Mouse (Mus musculus): ENCODE data around the gene Cfdp1. TPM values are rescaled to one million over a fixed set of nuclear protein-coding genes. Genes with fewer than 3 reads are reported as not detected.
"Not testable (repeated sequence)": the region's sequence is repeated elsewhere in the genome, so short reads cannot be mapped to it uniquely, and the experiment has no call there.

Cfdp1 gene
- polyA plus RNA-seq, 1 experiment from 2014 or later: 194 TPM

DNA sequence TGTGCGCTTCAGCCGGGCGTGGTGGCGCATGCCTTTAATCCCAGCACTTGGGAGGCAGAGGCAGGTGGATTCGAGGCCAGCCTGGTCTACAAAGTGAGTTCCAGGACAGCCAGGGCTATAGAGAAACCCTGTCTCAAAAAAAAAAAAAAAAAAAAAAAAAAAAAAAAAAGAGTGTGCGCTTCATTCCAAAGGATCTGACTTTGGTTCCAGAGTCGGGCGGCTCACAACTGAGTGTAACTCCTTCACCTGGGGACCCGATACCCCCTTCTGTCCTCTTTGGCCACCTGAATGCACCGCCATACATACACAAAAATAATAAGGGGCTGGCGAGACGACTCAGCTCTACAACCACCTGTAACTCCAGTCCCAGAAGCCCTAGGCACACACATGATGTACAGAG lies 872 bp downstream of the Cfdp1 start:
- H3K36me3 ChIP-seq; H3K9me3 ChIP-seq (replicated peaks); ATAC-seq (ENCODE audit: low FRiP score); H3K27ac ChIP-seq (replicated peaks); H3K27me3 ChIP-seq (replicated peaks): not testable (repeated sequence)
- WGBS: 63% methylated on average over 12 of the region's 12 CpGs
- H3K4me1 ChIP-seq: peaks cover 35% of the 10 kb centered on the region
- H3K9ac ChIP-seq (replicated peaks): peak overlapping the region; percentile 59
- H3K4me2 ChIP-seq: peak overlapping the region; percentile 72
- H3K4me3 ChIP-seq (replicated peaks): peak overlapping the region; percentile 60

DNA sequence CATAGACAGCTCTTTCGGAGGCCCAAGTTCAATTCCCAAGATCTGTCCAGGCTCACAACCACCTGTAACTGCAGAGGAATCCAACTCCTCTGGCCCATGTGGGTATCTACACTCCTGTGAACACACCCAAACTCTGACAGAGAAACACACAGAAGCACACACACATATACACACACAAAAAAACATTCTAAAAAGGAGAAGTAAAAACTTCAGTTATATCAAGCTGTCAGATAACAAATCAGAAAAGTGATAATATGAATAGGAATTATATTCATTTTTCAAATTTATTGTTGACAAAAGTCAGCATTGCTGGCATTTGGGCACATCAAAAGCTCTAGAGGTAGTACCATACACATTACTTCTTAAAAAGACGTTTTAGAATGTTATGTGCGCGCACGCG lies 7.3 kb downstream of the Cfdp1 start:
- WGBS: 95% methylated on average over 6 of the region's 6 CpGs
- no peak overlapping the region for H3K27ac ChIP-seq (replicated peaks)
- ATAC-seq (ENCODE audit: low FRiP score): no peak
- H3K27me3 ChIP-seq (replicated peaks): no peaks in the 10 kb centered on the region
- H3K4me3 ChIP-seq (replicated peaks): no peak overlapping the region
- H3K9ac ChIP-seq (replicated peaks): no peak overlapping the region
- peaks cover 16% of the 10 kb centered on the region for H3K4me1 ChIP-seq
- no peak overlapping the region for H3K4me2 ChIP-seq
- no peaks in the 10 kb centered on the region for H3K9me3 ChIP-seq (replicated peaks)
- peaks cover 25% of the 10 kb centered on the region for H3K36me3 ChIP-seq

DNA sequence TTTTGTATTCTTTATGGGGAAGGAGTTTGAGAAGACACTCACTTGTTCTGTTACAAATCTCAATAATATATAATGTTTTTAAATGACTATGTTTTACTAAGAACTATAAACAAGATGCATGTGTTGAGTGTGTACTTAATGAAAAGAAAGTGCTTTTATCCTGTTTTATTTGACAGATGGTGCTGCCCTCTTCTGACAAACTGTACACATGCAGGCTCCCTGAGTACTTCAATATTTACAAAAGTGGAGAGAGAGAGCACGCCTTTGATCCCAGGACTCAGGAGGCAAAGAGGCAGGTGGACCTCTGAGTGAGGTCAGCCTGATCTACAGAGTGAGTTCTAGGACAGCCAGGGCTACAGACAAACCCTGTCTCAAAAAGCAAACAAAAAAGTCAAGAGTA lies 18.6 kb downstream of the Cfdp1 start:
- 54% methylated on average over 1 of the region's 1 CpGs for WGBS
- no peak overlapping the region for H3K9ac ChIP-seq (replicated peaks)
- no peak overlapping the region for H3K4me3 ChIP-seq (replicated peaks)
- ATAC-seq (ENCODE audit: low FRiP score): no peak
- H3K27me3 ChIP-seq (replicated peaks): no peaks in the 10 kb centered on the region
- no peak overlapping the region for H3K27ac ChIP-seq (replicated peaks)
- no peaks in the 10 kb centered on the region for H3K9me3 ChIP-seq (replicated peaks)
- H3K4me1 ChIP-seq: no peaks in the 10 kb centered on the region
- H3K4me2 ChIP-seq: no peak overlapping the region
- peaks cover 40% of the 10 kb centered on the region for H3K36me3 ChIP-seq

DNA sequence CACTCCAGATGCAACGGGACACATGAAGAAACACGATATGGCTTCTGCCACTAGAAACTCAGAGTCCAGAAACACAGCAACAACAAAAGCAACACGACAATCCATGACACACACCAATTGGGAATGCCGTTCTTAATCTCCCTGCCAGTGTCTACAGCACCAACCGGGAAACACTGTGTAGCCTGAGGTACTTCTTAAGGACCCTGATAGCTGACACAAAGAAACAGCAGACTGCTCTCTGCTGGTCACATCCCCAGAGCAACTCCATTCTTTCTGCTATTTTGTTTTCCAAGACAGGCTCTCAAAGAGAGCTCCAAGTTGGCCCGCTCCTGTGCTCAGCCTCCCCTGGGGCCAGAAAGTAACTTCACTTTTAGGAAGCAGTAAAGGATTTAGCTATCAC lies 20.1 kb downstream of the Cfdp1 start:
- Histone ChIP-seq H3K9me3 (replicated peaks) (no peaks in the 10 kb centered on the region), H3K9ac (replicated peaks) (no peak overlapping the region), H3K4me1 (no peaks in the 10 kb centered on the region), H3K36me3 (peaks cover 41% of the 10 kb centered on the region), H3K4me3 (replicated peaks) (no peak overlapping the region), H3K27ac (replicated peaks) (no peak overlapping the region), H3K27me3 (replicated peaks) (no peaks in the 10 kb centered on the region), H3K4me2 (no peak overlapping the region)
- no peak for ATAC-seq (ENCODE audit: low FRiP score)
- WGBS: 85% methylated on average over 6 of the region's 6 CpGs

DNA sequence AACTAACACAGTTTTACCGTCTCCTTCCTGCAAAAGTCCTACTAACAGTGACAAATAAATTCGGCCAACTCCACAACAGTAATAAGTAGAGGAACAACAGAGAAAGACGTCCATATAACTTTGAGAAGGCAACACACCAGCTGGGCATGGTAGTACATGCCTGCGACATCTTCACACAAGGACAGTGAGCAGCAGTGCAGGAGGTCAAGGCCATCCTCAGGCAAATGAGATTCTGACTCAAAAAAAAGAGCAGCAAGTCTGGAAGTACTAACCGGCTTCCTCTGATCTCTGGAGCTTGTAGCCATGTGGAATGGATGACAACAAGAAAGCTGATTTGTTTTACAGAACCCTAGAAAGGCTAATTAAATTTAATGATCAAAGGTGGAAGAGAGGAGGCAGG lies 21.1 kb downstream of the Cfdp1 start:
- Histone ChIP-seq H3K27me3 (replicated peaks) (no peaks in the 10 kb centered on the region), H3K4me2 (no peak overlapping the region), H3K4me1 (no peaks in the 10 kb centered on the region), H3K9ac (replicated peaks) (no peak overlapping the region), H3K27ac (replicated peaks) (no peak overlapping the region), H3K4me3 (replicated peaks) (no peak overlapping the region), H3K36me3 (peaks cover 43% of the 10 kb centered on the region), H3K9me3 (replicated peaks) (no peaks in the 10 kb centered on the region)
- WGBS: 87% methylated on average over 5 of the region's 5 CpGs
- no peak for ATAC-seq (ENCODE audit: low FRiP score)

DNA sequence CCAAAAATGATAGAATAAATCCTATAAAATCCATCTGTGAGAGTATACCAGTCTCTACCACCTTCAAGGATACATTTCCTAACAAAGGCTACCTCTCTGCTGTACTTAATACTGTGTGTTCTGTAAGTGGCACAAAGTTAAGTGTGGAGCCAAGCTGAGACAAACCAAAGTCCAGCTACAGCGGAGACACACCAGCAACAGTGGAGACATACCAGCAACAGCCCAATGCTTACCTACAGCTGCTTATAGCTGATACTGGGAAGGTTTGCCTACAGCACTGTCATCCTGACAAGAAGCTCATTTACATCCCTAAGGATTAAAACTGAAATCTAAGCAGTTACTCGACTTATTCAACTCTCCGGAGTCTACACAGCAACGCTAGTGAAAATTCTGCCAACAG lies 22.1 kb downstream of the Cfdp1 start:
- no peak overlapping the region for H3K4me3 ChIP-seq (replicated peaks)
- 83% methylated on average over 4 of the region's 4 CpGs for WGBS
- H3K4me2 ChIP-seq: no peak overlapping the region
- no peak overlapping the region for H3K9ac ChIP-seq (replicated peaks)
- H3K4me1 ChIP-seq: no peaks in the 10 kb centered on the region
- no peak for ATAC-seq (ENCODE audit: low FRiP score)
- H3K36me3 ChIP-seq: peaks cover 42% of the 10 kb centered on the region
- no peaks in the 10 kb centered on the region for H3K9me3 ChIP-seq (replicated peaks)
- H3K27me3 ChIP-seq (replicated peaks): no peaks in the 10 kb centered on the region
- H3K27ac ChIP-seq (replicated peaks): no peak overlapping the region

DNA sequence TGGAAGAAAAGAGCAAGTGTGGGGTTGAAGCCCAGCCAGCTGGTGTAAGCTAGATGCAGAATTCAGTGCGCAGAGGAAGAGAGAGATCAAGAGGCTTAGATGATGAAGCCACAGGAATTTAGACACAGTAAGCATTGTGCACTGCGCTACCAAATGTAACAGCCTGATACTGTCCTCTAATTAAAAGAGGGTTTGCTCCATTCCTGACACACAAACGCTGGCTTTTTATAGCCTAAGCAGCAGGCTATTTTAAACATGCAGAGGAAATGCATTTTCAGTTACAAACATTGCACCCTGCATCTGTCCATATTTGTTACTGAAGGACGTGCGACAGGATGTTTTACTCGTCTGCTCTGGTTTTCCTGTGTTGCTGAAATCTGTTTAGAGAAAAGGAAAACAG lies 25.5 kb downstream of the Cfdp1 start:
- Histone ChIP-seq H3K36me3 (peaks cover 46% of the 10 kb centered on the region), H3K4me3 (replicated peaks) (no peak overlapping the region)

DNA sequence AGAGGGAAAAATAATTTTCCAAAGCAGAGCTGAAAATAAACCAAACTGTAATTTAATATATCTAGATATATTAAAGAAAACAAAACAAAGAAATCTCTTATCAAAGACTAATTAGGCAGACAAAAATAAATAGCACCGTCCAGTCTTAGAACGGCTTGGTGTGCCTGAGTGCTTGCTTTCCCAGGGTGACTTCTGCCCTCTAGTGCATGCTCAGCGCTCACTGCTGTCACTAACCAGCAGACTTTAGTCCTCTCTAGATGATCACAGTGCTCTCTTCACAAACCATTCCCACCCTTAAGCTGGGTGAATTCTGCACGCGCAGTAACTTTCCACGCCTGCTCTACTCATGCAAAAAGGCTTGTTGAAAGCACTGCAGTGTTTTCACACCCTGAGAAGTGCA lies 28.9 kb downstream of the Cfdp1 start:
- no peak overlapping the region for H3K4me3 ChIP-seq (replicated peaks)
- 61% methylated on average over 6 of the region's 6 CpGs for whole genome bisulfite sequencing
- H3K4me2 ChIP-seq: no peak overlapping the region
- no peaks in the 10 kb centered on the region for H3K27me3 ChIP-seq (replicated peaks)
- H3K9ac ChIP-seq (replicated peaks): no peak overlapping the region
- no peaks in the 10 kb centered on the region for H3K9me3 ChIP-seq (replicated peaks)
- H3K36me3 ChIP-seq: peaks cover 43% of the 10 kb centered on the region
- no peaks in the 10 kb centered on the region for H3K4me1 ChIP-seq
- no peak for ATAC-seq (ENCODE audit: low FRiP score)
- H3K27ac ChIP-seq (replicated peaks): no peak overlapping the region

More for the DNA sequence above, 25.5 kb downstream of the Cfdp1 start:
- Histone ChIP-seq H3K4me1 (no peaks in the 10 kb centered on the region), H3K9ac (replicated peaks) (no peak overlapping the region), H3K27me3 (replicated peaks) (no peaks in the 10 kb centered on the region), H3K4me2 (no peak overlapping the region), H3K9me3 (replicated peaks) (no peaks in the 10 kb centered on the region), H3K27ac (replicated peaks) (0 out of 2 replicates have a peak overlapping the region, but pooled peaks have one; percentile 7)
- no peak for ATAC-seq (ENCODE audit: low FRiP score)
- 80% methylated on average over 6 of the region's 6 CpGs for WGBS

DNA sequence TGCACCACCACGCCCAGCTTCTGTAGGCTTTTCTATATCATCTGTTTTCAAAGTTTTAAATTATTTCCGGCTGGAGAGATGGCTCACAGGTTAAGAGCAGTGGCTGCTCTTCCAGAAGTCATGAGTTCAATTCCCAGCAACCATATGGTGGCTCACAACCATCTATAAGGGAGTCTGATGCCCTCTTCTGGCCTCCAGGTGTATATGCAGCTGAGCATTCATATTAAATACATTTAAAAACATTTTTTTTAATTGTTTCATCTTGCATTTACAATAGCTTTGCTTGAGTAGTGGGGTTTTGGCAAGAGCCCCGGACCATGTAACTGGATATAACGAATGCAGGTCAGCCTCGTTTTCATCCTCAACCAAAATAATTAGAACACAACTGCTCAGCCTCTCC lies 29.8 kb downstream of the Cfdp1 start:
- no peak overlapping the region for H3K4me3 ChIP-seq (replicated peaks)
- H3K4me1 ChIP-seq: no peaks in the 10 kb centered on the region
- H3K4me2 ChIP-seq: no peak overlapping the region
- H3K9me3 ChIP-seq (replicated peaks): no peaks in the 10 kb centered on the region
- ATAC-seq (ENCODE audit: low FRiP score): no peak
- 97% methylated on average over 5 of the region's 5 CpGs for WGBS
- H3K36me3 ChIP-seq: peaks cover 37% of the 10 kb centered on the region
- no peaks in the 10 kb centered on the region for H3K27me3 ChIP-seq (replicated peaks)
- H3K9ac ChIP-seq (replicated peaks): no peak overlapping the region
- no peak overlapping the region for H3K27ac ChIP-seq (replicated peaks)

DNA sequence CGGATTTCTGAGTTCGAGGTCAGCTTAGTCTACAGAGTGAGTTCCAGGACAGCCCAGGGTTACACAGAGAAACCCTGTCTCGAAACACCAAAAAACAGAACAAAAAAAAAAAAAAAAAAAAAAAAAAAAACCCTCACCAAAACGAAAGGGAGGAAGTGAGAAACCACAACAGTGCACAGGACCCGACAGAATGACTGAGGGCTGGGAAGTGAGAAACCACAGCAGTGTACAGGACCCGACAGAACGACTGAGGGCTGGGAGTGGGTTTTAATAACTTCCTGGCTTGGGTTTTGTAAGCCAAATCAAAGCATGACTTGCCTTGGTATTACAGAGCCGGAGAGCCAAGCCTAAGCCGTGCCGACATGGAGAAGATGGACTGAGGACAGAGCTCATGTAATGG lies 32.9 kb downstream of the Cfdp1 start:
- H3K4me2 ChIP-seq: no peak overlapping the region
- no peaks in the 10 kb centered on the region for H3K9me3 ChIP-seq (replicated peaks)
- peaks cover 22% of the 10 kb centered on the region for H3K36me3 ChIP-seq
- WGBS: 86% methylated on average over 10 of the region's 10 CpGs
- H3K27ac ChIP-seq (replicated peaks): no peak overlapping the region
- no peaks in the 10 kb centered on the region for H3K27me3 ChIP-seq (replicated peaks)
- H3K4me1 ChIP-seq: no peaks in the 10 kb centered on the region
- H3K9ac ChIP-seq (replicated peaks): no peak overlapping the region
- no peak for ATAC-seq (ENCODE audit: low FRiP score)
- H3K4me3 ChIP-seq (replicated peaks): no peak overlapping the region

DNA sequence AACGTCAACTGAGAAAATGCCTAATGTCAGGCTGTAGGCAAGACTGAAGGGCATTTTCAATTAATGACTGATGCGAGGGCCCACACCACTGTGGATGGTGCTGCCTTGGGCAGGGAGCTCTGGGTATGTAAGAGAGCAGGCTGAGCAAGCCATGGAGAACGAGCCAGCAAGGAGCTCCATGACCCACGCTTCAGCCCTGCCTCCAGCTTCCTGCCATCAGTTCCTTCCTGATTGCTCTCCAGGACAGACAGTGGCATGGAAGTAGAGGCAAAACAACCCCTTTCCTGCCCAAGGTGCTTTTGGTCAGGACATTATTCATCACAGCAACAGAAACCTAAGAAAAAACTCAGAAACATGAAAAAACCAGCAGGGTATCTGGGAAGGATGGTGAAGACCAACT lies 33.4 kb downstream of the Cfdp1 start:
- no peak overlapping the region for H3K4me3 ChIP-seq (replicated peaks)
- no peak overlapping the region for H3K27ac ChIP-seq (replicated peaks)
- no peaks in the 10 kb centered on the region for H3K9me3 ChIP-seq (replicated peaks)
- H3K4me2 ChIP-seq: no peak overlapping the region
- H3K9ac ChIP-seq (replicated peaks): no peak overlapping the region
- no peaks in the 10 kb centered on the region for H3K27me3 ChIP-seq (replicated peaks)
- no peaks in the 10 kb centered on the region for H3K4me1 ChIP-seq
- ATAC-seq (ENCODE audit: low FRiP score): no peak
- H3K36me3 ChIP-seq: peaks cover 24% of the 10 kb centered on the region
- WGBS: 90% methylated on average over 4 of the region's 4 CpGs

DNA sequence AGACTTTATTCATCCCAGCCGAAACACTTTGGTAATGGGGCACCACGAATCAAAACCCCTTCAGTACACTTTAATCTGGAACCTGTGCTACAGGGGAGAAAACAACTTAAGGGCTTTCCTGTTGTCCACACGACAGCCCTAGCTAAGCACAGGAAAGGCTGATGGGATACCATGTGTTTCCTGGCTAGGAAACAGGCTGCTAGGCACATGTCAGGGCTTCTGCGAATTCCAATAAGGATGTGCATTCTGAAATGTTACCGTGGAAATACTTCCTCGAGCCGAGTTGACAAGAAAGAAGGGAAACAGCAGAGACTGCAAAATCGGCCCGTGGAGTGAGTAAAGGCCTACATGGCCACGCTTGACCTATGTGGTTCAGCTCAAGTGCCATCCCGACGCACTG lies 34.1 kb downstream of the Cfdp1 start:
- H3K4me2 ChIP-seq: no peak overlapping the region
- ATAC-seq (ENCODE audit: low FRiP score): no peak
- no peak overlapping the region for H3K27ac ChIP-seq (replicated peaks)
- H3K4me1 ChIP-seq: no peaks in the 10 kb centered on the region
- H3K36me3 ChIP-seq: peaks cover 26% of the 10 kb centered on the region
- WGBS: 85% methylated on average over 12 of the region's 12 CpGs
- no peaks in the 10 kb centered on the region for H3K27me3 ChIP-seq (replicated peaks)
- no peaks in the 10 kb centered on the region for H3K9me3 ChIP-seq (replicated peaks)
- H3K9ac ChIP-seq (replicated peaks): no peak overlapping the region
- no peak overlapping the region for H3K4me3 ChIP-seq (replicated peaks)

DNA sequence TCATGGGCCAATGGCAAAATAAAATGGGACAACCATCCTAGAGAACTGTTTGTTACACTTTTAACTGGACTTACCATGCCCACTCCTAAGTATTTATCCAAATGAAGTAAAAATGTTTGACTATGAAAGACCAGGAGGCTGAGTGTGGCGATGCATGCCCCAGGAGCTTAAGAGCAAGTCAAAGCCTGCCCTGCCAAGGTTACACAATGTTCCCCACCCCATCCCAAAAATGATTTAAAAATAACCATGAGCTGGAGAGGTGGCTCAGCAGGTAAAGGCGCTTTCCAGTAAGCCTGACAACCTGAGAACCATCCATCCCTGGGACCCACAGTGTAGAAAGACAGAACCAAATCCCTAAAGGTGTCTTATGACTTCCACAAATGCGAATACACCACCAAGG lies 35.5 kb downstream of the Cfdp1 start:
- Histone ChIP-seq H3K4me2 (no peak overlapping the region), H3K9ac (replicated peaks) (no peak overlapping the region), H3K4me3 (replicated peaks) (no peak overlapping the region), H3K9me3 (replicated peaks) (no peaks in the 10 kb centered on the region), H3K27ac (replicated peaks) (no peak overlapping the region), H3K4me1 (no peaks in the 10 kb centered on the region), H3K27me3 (replicated peaks) (no peaks in the 10 kb centered on the region), H3K36me3 (peaks cover 22% of the 10 kb centered on the region)
- no peak for ATAC-seq (ENCODE audit: low FRiP score)
- WGBS: 98% methylated on average over 3 of the region's 3 CpGs

Measured in neural tube, embryonic 15.5 days (tissue).